ENCODE assay signal across 7 mouse cellular contexts in the genomic region with DNA sequence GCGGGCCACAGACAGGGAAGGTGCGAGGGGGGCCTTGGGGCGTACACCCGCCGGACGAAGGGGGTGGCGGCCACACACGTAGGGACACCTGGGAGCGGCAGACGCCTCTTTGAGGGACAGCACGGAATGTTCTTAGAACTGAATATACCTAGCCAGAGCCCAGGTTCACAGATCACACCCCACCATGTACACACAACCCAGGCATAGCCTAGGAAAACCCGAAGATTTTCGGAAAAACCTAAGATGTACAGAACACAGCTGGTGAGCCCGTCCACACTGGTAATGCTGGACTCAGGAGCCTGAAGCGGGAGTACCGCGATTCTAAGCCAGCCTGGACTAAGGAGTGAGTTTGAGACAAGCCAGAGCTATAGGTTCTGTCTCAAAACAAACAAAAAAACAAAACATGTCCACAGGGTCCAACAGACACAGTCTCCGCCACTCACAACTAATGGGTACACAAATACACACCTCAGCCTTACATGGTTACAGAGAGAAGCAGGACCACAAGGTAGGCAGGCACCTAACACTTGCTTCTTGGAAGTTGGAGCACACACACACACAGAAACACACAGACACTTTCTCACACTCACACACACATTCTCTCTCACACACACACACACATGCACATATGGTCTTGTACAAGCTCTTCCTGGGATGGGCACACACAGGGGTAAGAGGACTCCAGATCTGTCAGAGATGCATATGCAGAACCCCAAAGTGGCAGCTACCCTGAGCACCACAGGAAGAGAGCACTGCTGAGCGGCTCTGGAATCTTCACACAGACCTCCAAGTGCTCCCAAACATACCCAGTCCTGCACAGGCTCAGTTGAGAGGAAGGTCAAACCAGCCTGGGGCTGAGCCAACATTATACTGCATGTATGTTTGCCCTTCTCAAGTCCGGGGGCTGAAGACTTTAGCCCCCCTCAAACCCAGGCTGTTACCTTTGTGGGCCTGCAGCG. TPM values are rescaled to one million over a fixed set of nuclear protein-coding genes. Genes with fewer than 3 reads are reported as not detected.
DNase-seq lines count a peak whose midpoint lies in the region; ATAC-seq and TF ChIP-seq lines count a peak whose summit lies in the region.

No protein-coding gene starts in this region.

- intact Hi-C loops in left cerebral cortex, postnatal 10 days (cut with DNase I), result loop anchor here (5.0 kb wide), 1 partner anchor 173 kb away; no protein-coding TSS in a partner anchor

- peak overlapping the region; percentile 85 for H3K4me2 ChIP-seq in neural tube, embryonic 11.5 days (ENCODE audit: low read depth)

- TF ChIP-seq POLR2A in olfactory bulb, adult 2 months (IDR thresholded peaks at IDR 0.05; ENCODE audit: insufficient read depth, low read depth, low read length), result no peak

- no peaks in the 10 kb centered on the region for H3K36me3 ChIP-seq in neural tube, embryonic 11.5 days (ENCODE audit: control insufficient read depth, insufficient read depth, low read length)
- peaks cover 6% of the 10 kb centered on the region for H3K36me3 ChIP-seq in forebrain, embryonic 10.5 days (replicated peaks)
- peaks cover 6% of the 10 kb centered on the region; the same call in 1 of the 2 replicates for H3K36me3 ChIP-seq in limb, embryonic 10.5 days

- H3K4me1 ChIP-seq in neural tube, embryonic 11.5 days (ENCODE audit: control insufficient read depth, insufficient read depth, low read length), result peaks cover 35% of the 10 kb centered on the region
- peaks cover 64% of the 10 kb centered on the region for H3K4me1 ChIP-seq in forebrain, embryonic 10.5 days
- peaks cover 67% of the 10 kb centered on the region for H3K4me1 ChIP-seq in limb, embryonic 10.5 days
- peaks cover 27% of the 10 kb centered on the region for H3K4me1 ChIP-seq in olfactory bulb, adult 2 months (ENCODE audit: control insufficient read depth, insufficient read depth, low read length)

- H3K27me3 ChIP-seq in neural tube, embryonic 11.5 days (ENCODE audit: control insufficient read depth, insufficient read depth, low read length), result no peaks in the 10 kb centered on the region
- peaks cover 39% of the 10 kb centered on the region for H3K27me3 ChIP-seq in forebrain, embryonic 10.5 days (ENCODE audit: poor library complexity, severe bottlenecking)
- peaks cover 8% of the 10 kb centered on the region for H3K27me3 ChIP-seq in limb, embryonic 10.5 days (ENCODE audit: low read depth, poor library complexity, severe bottlenecking)

- DNase-seq in neural tube, embryonic 11.5 days (ENCODE audit: low spot score), result no peak
- no peak for DNase-seq in neural tube, embryonic 10.5 days (ENCODE audit: extremely low spot score, low spot score)
- no peak for DNase-seq in forebrain, embryonic 10.5 days (ENCODE audit: extremely low spot score, low spot score)
- DNase-seq in limb, embryonic 10.5 days (ENCODE audit: low spot score), result no peak
- DNase-seq in left cerebral cortex, postnatal 10 days (ENCODE audit: extremely low spot score in 1 of 2, low spot score in 2 of 2), result no peak
- DNase-seq in gastrocnemius, adult 18-20 months (ENCODE audit: low spot score), result no peak

- H3K9ac ChIP-seq in neural tube, embryonic 11.5 days (ENCODE audit: low read length), result peak overlapping the region; percentile 100

- TF ChIP-seq CTCF in olfactory bulb, adult 2 months (IDR thresholded peaks at IDR 0.05; ENCODE audit: insufficient read depth, low read depth, low read length), result no peak

- H3K9me3 ChIP-seq in neural tube, embryonic 11.5 days (ENCODE audit: control insufficient read depth, low read length), result no peaks in the 10 kb centered on the region
- H3K9me3 ChIP-seq in forebrain, embryonic 10.5 days, result no peaks in the 10 kb centered on the region
- no peaks in the 10 kb centered on the region for H3K9me3 ChIP-seq in limb, embryonic 10.5 days (replicated peaks)

- ATAC-seq in neural tube, embryonic 11.5 days (ENCODE audit: insufficient read depth, low FRiP score, low TSS enrichment), result no peak

- 23% methylated on average over 21 of the region's 21 CpGs for WGBS in neural tube, embryonic 11.5 days
- 21% methylated on average over 21 of the region's 21 CpGs for WGBS in forebrain, embryonic 10.5 days
- WGBS in limb, embryonic 10.5 days, result 21% methylated on average over 21 of the region's 21 CpGs
- WGBS in olfactory bulb, adult 2 months, result 20% methylated on average over 21 of the region's 21 CpGs

- H3K27ac ChIP-seq in neural tube, embryonic 11.5 days (ENCODE audit: low read depth, low read length), result peak overlapping the region; percentile 90
- H3K27ac ChIP-seq in forebrain, embryonic 10.5 days, result peak overlapping the region; percentile 100
- peak overlapping the region; percentile 100 for H3K27ac ChIP-seq in limb, embryonic 10.5 days
- H3K27ac ChIP-seq in olfactory bulb, adult 2 months (ENCODE audit: insufficient read depth, low read depth, low read length), result no peak overlapping the region

- H3K4me3 ChIP-seq in neural tube, embryonic 11.5 days (ENCODE audit: low read depth, low read length), result peak overlapping the region; percentile 89
- peak overlapping the region; percentile 91 for H3K4me3 ChIP-seq in forebrain, embryonic 10.5 days
- peak overlapping the region; percentile 96 for H3K4me3 ChIP-seq in limb, embryonic 10.5 days
- peak overlapping the region; percentile 91 for H3K4me3 ChIP-seq in olfactory bulb, adult 2 months (ENCODE audit: insufficient read depth, low read depth, low read length)

RNA-seq across cellular contexts. Expression of a gene that starts 0.7 kb away (rescaled TPM):
- 6.2 TPM in 2 replicates for polyA plus RNA-seq in neural tube, embryonic 11.5 days (2014; fragmentation: Nextera tagmentation; extraction: Ambion mirVana)
- polyA plus RNA-seq in forebrain, embryonic 10.5 days (2016; fragmentation: Nextera tagmentation; extraction: Ambion mirVana), result 2.6 and 3.7 TPM in 2 replicates
- polyA plus RNA-seq in limb, embryonic 10.5 days (2016; fragmentation: Nextera tagmentation; extraction: Ambion mirVana), result 3.1 and 3.2 TPM in 2 replicates
- not detected in 2 replicates for polyA plus RNA-seq in olfactory bulb, adult 2 months (2012; ENCODE audit: insufficient read depth, insufficient read length, low replicate concordance, missing spikeins)
- 1 to 10 TPM; 5.4 to 6.8 TPM for total RNA-seq in left cerebral cortex, postnatal 10 days (2021)
- total RNA-seq in gastrocnemius, adult 18-20 months (2021), result under 1 TPM in 1 of 2 experiments, not detected in 1; 0.82 TPM

RNA-seq across cellular contexts. Expression of a gene that starts 36.5 kb away (rescaled TPM):
- polyA plus RNA-seq in neural tube, embryonic 11.5 days (2014; fragmentation: Nextera tagmentation; extraction: Ambion mirVana), result 1.0 and 1.3 TPM in 2 replicates
- polyA plus RNA-seq in forebrain, embryonic 10.5 days (2016; fragmentation: Nextera tagmentation; extraction: Ambion mirVana), result 1.9 and 2.4 TPM in 2 replicates
- polyA plus RNA-seq in limb, embryonic 10.5 days (2016; fragmentation: Nextera tagmentation; extraction: Ambion mirVana), result 1.5 and 2.3 TPM in 2 replicates
- not detected in 2 replicates for polyA plus RNA-seq in olfactory bulb, adult 2 months (2012; ENCODE audit: insufficient read depth, insufficient read length, low replicate concordance, missing spikeins)
- total RNA-seq in left cerebral cortex, postnatal 10 days (2021), result 1 to 10 TPM; 2.9 to 3.2 TPM
- total RNA-seq in gastrocnemius, adult 18-20 months (2021), result under 1 TPM; 0.31 to 0.57 TPM

RNA-seq across cellular contexts. Expression of a gene that starts 36.6 kb away (rescaled TPM):
- 11.2 and 12.4 TPM in 2 replicates for polyA plus RNA-seq in neural tube, embryonic 11.5 days (2014; fragmentation: Nextera tagmentation; extraction: Ambion mirVana)
- polyA plus RNA-seq in forebrain, embryonic 10.5 days (2016; fragmentation: Nextera tagmentation; extraction: Ambion mirVana), result 17.3 and 20.8 TPM in 2 replicates
- polyA plus RNA-seq in limb, embryonic 10.5 days (2016; fragmentation: Nextera tagmentation; extraction: Ambion mirVana), result 22.6 and 24.8 TPM in 2 replicates
- not detected in 2 replicates for polyA plus RNA-seq in olfactory bulb, adult 2 months (2012; ENCODE audit: insufficient read depth, insufficient read length, low replicate concordance, missing spikeins)
- total RNA-seq in left cerebral cortex, postnatal 10 days (2021), result 10 to 100 TPM; 66.7 to 70.7 TPM
- 10 to 100 TPM; 15.8 to 16.3 TPM for total RNA-seq in gastrocnemius, adult 18-20 months (2021)

RNA-seq across cellular contexts. Expression of a gene that starts 52.5 kb away (rescaled TPM):
- 34.9 and 35.5 TPM in 2 replicates for polyA plus RNA-seq in neural tube, embryonic 11.5 days (2014; fragmentation: Nextera tagmentation; extraction: Ambion mirVana)
- polyA plus RNA-seq in forebrain, embryonic 10.5 days (2016; fragmentation: Nextera tagmentation; extraction: Ambion mirVana), result 28.6 and 31.4 TPM in 2 replicates
- polyA plus RNA-seq in limb, embryonic 10.5 days (2016; fragmentation: Nextera tagmentation; extraction: Ambion mirVana), result 40.1 and 44.4 TPM in 2 replicates
- polyA plus RNA-seq in olfactory bulb, adult 2 months (2012; ENCODE audit: insufficient read depth, insufficient read length, low replicate concordance, missing spikeins), result 65.7 TPM in 1 of 2 replicates, not detected in the other
- 10 to 100 TPM; 14.2 to 14.3 TPM for total RNA-seq in left cerebral cortex, postnatal 10 days (2021)
- total RNA-seq in gastrocnemius, adult 18-20 months (2021), result 1 to 10 TPM; 6.6 to 7.2 TPM

RNA-seq across cellular contexts. Expression of a gene that starts 58.6 kb away (rescaled TPM):
- polyA plus RNA-seq in neural tube, embryonic 11.5 days (2014; fragmentation: Nextera tagmentation; extraction: Ambion mirVana), result 0.27 TPM in 1 of 2 replicates, not detected in the other
- polyA plus RNA-seq in forebrain, embryonic 10.5 days (2016; fragmentation: Nextera tagmentation; extraction: Ambion mirVana), result 0.14 and 0.17 TPM in 2 replicates
- 0.29 TPM in 1 of 2 replicates, not detected in the other for polyA plus RNA-seq in limb, embryonic 10.5 days (2016; fragmentation: Nextera tagmentation; extraction: Ambion mirVana)
- polyA plus RNA-seq in olfactory bulb, adult 2 months (2012; ENCODE audit: insufficient read depth, insufficient read length, low replicate concordance, missing spikeins), result not detected in 2 replicates
- total RNA-seq in left cerebral cortex, postnatal 10 days (2021), result not detected
- not detected for total RNA-seq in gastrocnemius, adult 18-20 months (2021)
